Mouse (Mus musculus): ENCODE measurements around the gene Nfib.

Nfib gene

GRCm38 (mm10) chr4:82704841-82705794, at the start of gene Nfib:
Gene Nfib, minus strand, starts transcription at chr4:82705750.
- WGBS: 33% methylated on average over 23 of the region's 23 CpGs

DNA sequence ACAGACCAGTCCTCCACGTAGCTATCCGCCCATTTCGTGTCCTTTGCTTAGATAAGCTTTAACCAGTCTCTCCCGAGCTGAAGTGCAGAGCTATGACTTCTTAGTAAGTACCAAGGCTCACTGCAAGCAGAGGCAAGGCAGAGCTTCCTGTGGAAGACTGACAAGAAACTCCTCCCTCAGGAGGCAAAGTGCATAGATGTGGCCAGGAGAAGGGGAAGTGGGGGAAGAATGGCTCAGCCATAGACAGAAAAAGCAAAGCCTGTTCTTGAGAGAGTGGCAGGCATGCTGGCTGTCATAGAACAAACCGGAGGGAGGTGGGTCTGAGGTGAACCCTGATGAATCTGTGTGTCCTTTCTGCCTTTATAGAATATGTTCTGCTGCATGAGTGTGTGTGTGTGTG, 30.2 kb upstream of the Nfib start:
- WGBS: 83% methylated on average over 5 of the region's 5 CpGs

GRCm38 (mm10) chr4:82734765-82735481, 29.4 kb upstream of the Nfib start:
- 86% methylated on average over 22 of the region's 22 CpGs for WGBS

- 60% methylated on average over 5 of the region's 5 CpGs for WGBS
Measured at GRCm38 (mm10) chr4:82734348-82734747, 28.8 kb upstream of the Nfib start.

DNA sequence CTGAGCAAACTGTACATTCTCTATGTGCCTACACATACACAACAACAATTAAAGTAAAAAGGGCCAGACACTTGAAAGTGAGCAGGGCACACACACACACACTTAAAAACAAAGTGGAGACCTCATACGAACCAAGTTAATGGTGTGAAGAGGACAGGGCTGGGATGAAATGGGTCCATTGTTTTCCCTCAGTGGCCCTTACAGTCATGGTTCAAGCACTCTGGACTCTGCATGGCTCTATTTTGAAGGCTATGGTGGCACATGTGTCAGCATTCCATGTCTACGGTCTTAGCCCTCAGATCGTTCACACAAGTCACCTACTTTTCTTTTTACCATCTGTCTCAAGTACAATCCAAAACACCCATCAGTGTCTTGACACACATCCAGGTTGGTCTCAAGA, 28.1 kb upstream of the Nfib start:
- 71% methylated on average over 3 of the region's 3 CpGs for WGBS

GRCm38 (mm10) chr4:82730248-82730887, 24.8 kb upstream of the Nfib start:
- WGBS: 70% methylated on average over 5 of the region's 5 CpGs

DNA sequence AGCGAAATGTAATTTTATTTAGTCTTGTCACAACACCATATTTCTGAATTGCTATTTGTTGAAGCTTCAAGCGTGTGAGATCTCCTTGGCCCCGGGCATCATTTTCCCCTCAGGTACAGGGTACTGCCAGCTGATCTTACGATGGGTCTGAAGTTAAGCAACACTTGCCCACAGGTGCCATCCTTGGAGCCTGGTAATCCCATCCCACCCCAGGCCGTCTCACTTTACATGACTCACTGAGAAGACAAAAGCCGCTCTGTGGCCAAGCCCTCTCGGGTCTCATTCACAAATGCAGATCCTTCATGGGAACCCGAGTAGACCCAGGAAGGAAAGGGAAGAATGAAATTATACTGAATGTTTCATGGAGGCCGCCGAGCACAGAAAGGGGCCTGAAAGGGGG, 18.5 kb upstream of the Nfib start:
- 78% methylated on average over 10 of the region's 10 CpGs for WGBS

- 88% methylated on average over 8 of the region's 8 CpGs for WGBS
Measured at GRCm38 (mm10) chr4:82723048-82723447, 17.5 kb upstream of the Nfib start.

DNA sequence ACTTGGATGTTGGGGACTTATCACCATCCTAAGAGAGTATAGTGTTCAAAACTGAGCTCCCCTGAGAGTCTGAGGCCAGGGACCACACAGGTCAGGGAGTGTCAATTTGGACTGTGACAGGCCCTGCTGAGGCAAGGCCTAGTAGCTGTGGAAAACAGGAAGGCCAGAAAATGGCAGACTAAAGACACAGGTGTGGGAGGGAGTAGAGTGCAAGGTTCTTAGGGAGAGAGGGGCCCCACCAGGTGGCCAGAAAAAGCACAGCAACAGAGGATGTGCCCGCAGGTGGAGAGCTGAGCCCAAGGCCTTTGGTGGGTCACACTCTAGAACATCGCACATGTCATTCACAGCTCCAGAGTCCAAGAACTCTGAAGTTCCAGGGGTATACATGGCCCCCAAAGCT, 10.3 kb upstream of the Nfib start:
- 82% methylated on average over 2 of the region's 2 CpGs for WGBS

- WGBS: 87% methylated on average over 7 of the region's 7 CpGs
Measured at GRCm38 (mm10) chr4:82711611-82712295, 6.2 kb upstream of the Nfib start.

DNA sequence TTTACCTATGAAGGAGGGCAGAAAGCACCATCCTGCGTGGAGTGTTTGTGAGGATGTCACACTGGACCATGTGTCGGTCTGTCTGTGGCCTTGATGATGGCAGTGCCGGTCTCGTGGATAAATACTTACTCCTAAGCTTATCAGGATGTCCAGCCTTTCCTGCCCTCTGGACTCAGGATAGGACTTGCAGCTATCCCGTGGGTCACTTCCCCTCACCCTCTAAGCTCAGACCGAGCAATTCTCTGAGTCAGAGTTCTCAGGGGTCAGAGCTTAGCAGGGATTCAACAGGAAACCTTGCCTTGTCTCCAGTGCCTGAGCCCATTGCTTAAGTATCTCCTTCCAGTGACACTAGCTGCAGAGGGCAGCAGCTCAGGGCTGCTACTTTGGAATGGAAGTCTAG, 4.1 kb upstream of the Nfib start:
- WGBS: 77% methylated on average over 6 of the region's 6 CpGs

DNA sequence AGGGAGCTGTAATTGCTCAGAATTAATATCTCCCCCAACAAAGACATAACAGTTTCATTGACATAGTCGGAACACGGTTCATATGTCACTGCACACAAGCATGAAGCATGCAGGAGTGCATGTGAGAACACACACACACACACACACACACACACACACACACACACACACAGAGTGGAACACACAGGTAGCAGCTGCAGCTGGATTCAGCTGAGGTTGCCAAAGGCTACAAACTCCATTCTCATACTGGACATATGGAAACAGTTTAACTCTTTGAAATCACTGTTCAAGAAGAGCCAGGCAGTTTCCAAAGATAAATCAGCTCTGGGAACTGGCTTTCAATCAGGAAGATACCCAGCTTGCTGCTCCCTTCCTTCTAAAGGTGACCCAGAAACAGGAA, 462 bp upstream of the Nfib start:
- WGBS: 74% methylated on average over 2 of the region's 2 CpGs

GRCm38 (mm10) chr4:82704079-82704830, 1.3 kb downstream of the Nfib start:
- 30% methylated on average over 19 of the region's 19 CpGs for WGBS

GRCm38 (mm10) chr4:82702808-82703207, 2.7 kb downstream of the Nfib start:
- WGBS: 82% methylated on average over 6 of the region's 6 CpGs

- 65% methylated on average over 11 of the region's 11 CpGs for WGBS
Measured at GRCm38 (mm10) chr4:82699504-82699903, 6.0 kb downstream of the Nfib start.

DNA sequence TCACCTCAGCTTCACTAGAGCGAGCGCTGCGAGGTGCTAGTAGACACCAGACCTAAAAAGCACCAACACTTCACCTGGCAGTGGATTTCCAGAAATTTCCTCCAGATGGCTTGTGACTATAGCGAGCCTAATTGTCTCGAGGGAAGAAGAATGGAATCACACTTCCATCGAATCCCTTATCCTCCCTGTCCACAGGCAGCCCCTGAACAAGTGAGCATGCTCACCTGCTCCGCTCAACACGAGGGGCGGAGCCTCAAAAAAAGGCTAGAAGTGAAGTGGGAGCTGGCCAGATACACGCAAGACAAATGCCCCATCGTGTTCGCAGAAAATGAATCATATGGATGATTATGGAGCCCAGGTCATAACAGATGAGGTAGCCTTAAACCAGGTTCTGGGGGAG, 6.9 kb downstream of the Nfib start:
- WGBS: 92% methylated on average over 12 of the region's 12 CpGs

DNA sequence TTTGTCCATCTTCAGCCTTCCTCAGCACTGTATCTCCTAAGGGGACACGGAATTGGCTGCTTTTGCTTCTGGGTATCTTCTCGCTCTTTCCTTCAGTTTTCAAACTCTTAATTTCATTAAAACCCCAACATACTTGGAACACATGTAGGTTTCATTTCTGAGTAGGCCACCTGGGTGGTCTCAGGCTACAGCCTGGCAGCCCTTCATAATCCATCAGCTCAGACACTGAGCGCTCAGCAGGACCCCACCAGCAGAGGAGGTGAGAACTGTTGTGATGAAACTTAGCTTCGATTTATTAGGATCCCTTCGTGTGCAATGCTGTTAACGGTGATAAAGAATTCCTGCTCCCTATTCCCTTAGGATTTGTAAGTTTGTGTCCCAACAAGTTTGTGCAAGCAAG, 8.4 kb downstream of the Nfib start:
- WGBS: 88% methylated on average over 6 of the region's 6 CpGs

DNA sequence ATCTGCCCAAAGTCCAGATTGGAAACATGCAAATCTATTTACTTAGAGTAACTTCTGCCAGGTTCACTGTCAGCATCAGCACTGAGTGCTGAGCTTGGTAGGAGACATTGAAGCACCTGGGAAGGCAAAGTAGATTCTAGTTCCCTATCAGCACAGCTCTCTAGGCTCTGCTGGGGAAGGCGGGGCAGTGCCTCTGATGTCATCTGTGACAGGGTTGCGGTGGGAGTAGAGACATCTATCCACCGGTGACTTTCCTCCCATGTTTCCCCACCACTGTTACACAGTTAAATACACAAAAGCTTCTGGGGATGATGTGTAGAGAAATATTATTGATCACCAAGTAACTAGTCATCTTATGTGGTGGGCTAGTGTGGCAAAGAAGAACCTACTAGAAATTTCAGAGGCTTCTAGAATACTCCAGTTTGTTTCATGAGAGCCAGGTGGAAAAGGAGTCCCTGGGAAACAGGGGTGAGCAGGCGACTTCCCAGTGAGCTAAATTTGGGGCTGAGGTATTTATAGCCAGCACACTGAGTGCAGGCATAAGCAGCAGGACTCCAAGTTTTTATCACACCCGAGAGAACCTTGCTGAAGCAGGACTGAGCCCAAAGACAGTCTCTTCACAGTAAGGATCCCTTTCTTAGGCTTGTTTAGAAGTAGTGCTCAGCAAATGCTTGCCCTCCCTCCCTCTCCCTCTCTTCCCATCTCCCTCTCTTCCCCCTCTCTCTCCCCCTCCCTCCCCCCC, 9.6 kb downstream of the Nfib start:
- 61% methylated on average over 5 of the region's 5 CpGs for WGBS

- WGBS: 56% methylated on average over 3 of the region's 3 CpGs
Measured at GRCm38 (mm10) chr4:82692009-82692326, 13.6 kb downstream of the Nfib start.
